8 mouse cellular contexts compared by ENCODE assay signal in the genomic region with DNA sequence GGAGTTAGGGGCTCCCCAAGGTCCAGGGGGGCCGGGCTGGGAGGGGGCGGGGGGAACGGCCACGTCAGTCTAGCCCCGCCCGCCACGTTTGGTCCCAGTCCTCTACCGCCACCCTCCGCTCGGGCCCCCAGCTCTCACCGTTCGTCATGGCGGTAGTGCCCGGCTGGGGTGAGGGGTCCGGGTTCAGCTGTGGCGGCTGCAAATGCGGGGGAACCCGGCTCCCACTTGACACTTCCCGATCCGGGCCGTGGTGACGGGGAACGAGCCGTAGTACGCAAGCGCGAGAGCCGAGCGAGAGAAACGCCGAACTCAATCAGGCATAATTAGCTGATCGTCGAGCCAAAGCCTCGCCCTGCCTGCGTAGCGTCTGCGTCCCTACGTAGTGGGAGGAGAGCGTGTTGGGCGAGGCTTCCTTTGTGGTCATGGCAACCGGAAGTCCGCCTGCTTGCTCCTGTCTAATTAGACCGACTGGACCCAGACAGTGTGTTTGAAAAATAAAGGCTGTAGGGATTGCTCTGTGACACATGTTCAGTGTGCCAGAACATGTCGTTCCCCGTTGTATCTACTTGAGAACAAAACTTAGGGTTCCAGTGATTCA. TPM values are rescaled to one million over a fixed set of nuclear protein-coding genes. Genes with fewer than 3 reads are reported as not detected.
DNase-seq lines count a peak whose midpoint lies in the region; ATAC-seq and TF ChIP-seq lines count a peak whose summit lies in the region.

A gene (minus strand): TSS at position 334 of the 598 bp plus-strand sequence.

- peak within 1 kb of the TSS; percentile 87 for H3K4me3 ChIP-seq in hindbrain, embryonic 10.5 days
- peak within 1 kb of the TSS; percentile 82 for H3K4me3 ChIP-seq in lung, postnatal 0 days (ENCODE audit: low read depth, low read length)

- TF ChIP-seq EP300 in lung, postnatal 0 days (IDR thresholded peaks at IDR 0.05) = peak; percentile 97

- H3K4me1 ChIP-seq in hindbrain, embryonic 10.5 days (replicated peaks) = peaks cover 25% of the 10 kb centered on the region
- peaks cover 10% of the 10 kb centered on the region for H3K4me1 ChIP-seq in lung, postnatal 0 days (ENCODE audit: insufficient read depth, low read depth, low read length)

- no peak for TF ChIP-seq CTCF in lung, postnatal 0 days (IDR thresholded peaks at IDR 0.05)

- peak; percentile 99 for DNase-seq in MN1 (ENCODE audit: low spot score)
- peak; percentile 97 for DNase-seq in cerebellum, adult 9-10 months
- DNase-seq in hindbrain, embryonic 10.5 days (ENCODE audit: low spot score) = peak; percentile 97
- peak; percentile 97 for DNase-seq in layer of hippocampus, adult 9-11 months
- peak; percentile 100 for DNase-seq in lung, postnatal 0 days (ENCODE audit: low spot score)
- DNase-seq in ovary, postnatal 14 days (ENCODE audit: low spot score) = peak; percentile 94
- peak; percentile 97 for DNase-seq in thymus, postnatal 14 days

- H3K27ac ChIP-seq in hindbrain, embryonic 10.5 days = peak within 1 kb of the TSS; percentile 93
- H3K27ac ChIP-seq in lung, postnatal 0 days (ENCODE audit: low read length) = peak within 1 kb of the TSS; percentile 95

- peak; percentile 94 for ATAC-seq in frontal cortex, adult (ENCODE audit: low TSS enrichment)
- ATAC-seq in lung, postnatal 0 days = peak; percentile 97

- H3K4me2 ChIP-seq in lung, postnatal 0 days (replicated peaks; ENCODE audit: low read depth, low read length) = peak within 1 kb of the TSS; percentile 77

- peaks cover 32% of the 10 kb centered on the region for H3K36me3 ChIP-seq in hindbrain, embryonic 10.5 days
- peaks cover 11% of the 10 kb centered on the region; the same call in 1 of the 2 replicates for H3K36me3 ChIP-seq in lung, postnatal 0 days (ENCODE audit: insufficient read depth, low read length)

- under 1% methylated on average over 45 of the region's 45 CpGs for WGBS in hindbrain, embryonic 10.5 days
- WGBS in lung, postnatal 0 days = under 1% methylated on average over 45 of the region's 45 CpGs

- H3K27me3 ChIP-seq in hindbrain, embryonic 10.5 days (ENCODE audit: insufficient read depth, poor library complexity, severe bottlenecking) = no peaks in the 10 kb centered on the region
- H3K27me3 ChIP-seq in lung, postnatal 0 days (replicated peaks; ENCODE audit: insufficient read depth, low read length) = no peaks in the 10 kb centered on the region

- H3K9ac ChIP-seq in lung, postnatal 0 days (replicated peaks; ENCODE audit: low read depth) = peak within 1 kb of the TSS; percentile 84

- H3K9me3 ChIP-seq in hindbrain, embryonic 10.5 days = no peaks in the 10 kb centered on the region
- H3K9me3 ChIP-seq in lung, postnatal 0 days (ENCODE audit: low read length) = no peaks in the 10 kb centered on the region

RNA-seq across cellular contexts. Expression of the gene that starts here (rescaled TPM):
- polyA plus RNA-seq in hindbrain, embryonic 10.5 days (2016; fragmentation: Nextera tagmentation; extraction: Ambion mirVana) = 37.7 and 42.4 TPM in 2 replicates
- polyA plus RNA-seq in lung, postnatal 0 days (2015; fragmentation: Nextera tagmentation; extraction: Ambion mirVana) = 41.8 and 42.7 TPM in 2 replicates

Comparison
In these comparisons a context has a peak if more than half of its experiments do, and no peak if none do; other contexts are left out.
1. Peak in every context shown above with its lines: DNase-seq, ATAC-seq, H3K4me3 ChIP-seq and H3K27ac ChIP-seq.